Mouse (Mus musculus): ENCODE data around the gene Nop2. TPM values are rescaled to one million over a fixed set of nuclear protein-coding genes. Genes with fewer than 3 reads are reported as not detected.

Gene Nop2
- polyA plus RNA-seq, 1 experiment from 2014 or later: 54.4 TPM

GRCm38 (mm10) chr6:125137002-125137671, 5.4 kb downstream of the Nop2 start:
- no peak overlapping the region for H3K4me2 ChIP-seq (ENCODE audit: low read length)
- no peak overlapping the region for H3K4me3 ChIP-seq (replicated peaks; ENCODE audit: low read length)
- H3K27ac ChIP-seq (ENCODE audit: low read length): no peak overlapping the region
- ATAC-seq: no peak
- WGBS: 86% methylated on average over 19 of the region's 19 CpGs
- H3K36me3 ChIP-seq (ENCODE audit: control insufficient read depth, insufficient read depth): peaks cover 35% of the 10 kb centered on the region
- H3K27me3 ChIP-seq (replicated peaks; ENCODE audit: control insufficient read depth, insufficient read depth, low read length): no peaks in the 10 kb centered on the region
- H3K4me1 ChIP-seq (replicated peaks; ENCODE audit: control insufficient read depth, insufficient read depth, low read length): peaks cover 5% of the 10 kb centered on the region
- H3K9me3 ChIP-seq (ENCODE audit: control insufficient read depth, low read length): no peaks in the 10 kb centered on the region
- H3K9ac ChIP-seq (replicated peaks; ENCODE audit: low read depth, low read length): no peak overlapping the region

- H3K36me3 ChIP-seq (ENCODE audit: control insufficient read depth, insufficient read depth): peaks cover 35% of the 10 kb centered on the region
- H3K4me1 ChIP-seq (replicated peaks; ENCODE audit: control insufficient read depth, insufficient read depth, low read length): 0 out of 2 replicates have a peak, but pooled peaks cover 5% of the 10 kb centered on the region
These were observed 8.0 kb downstream of the Nop2 start for GRCm38 (mm10) chr6:125139747-125140146.

DNA sequence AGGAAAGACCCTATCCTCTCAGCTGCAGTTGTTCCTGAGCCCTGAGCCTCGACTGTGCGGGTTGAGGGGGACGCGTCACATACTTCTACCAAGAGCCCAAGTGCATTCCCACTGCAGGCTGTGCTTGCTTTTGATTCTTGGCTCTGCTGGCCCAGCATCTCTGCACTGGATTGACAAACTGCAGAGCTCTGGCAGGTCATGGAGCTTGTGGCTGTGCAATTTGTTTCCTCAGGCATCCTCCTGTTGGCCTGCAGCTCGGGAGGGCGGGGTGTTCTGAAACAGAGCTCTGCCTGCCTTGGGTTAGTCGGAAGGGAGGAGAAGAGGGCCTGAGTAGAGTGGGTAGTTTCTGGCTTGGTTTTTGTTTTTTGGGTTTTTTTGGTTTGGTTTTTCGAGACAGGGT, 10.7 kb downstream of the Nop2 start:
- no peak overlapping the region for H3K4me3 ChIP-seq (replicated peaks; ENCODE audit: low read length)
- H3K27ac ChIP-seq (ENCODE audit: low read length): no peak overlapping the region
- H3K4me1 ChIP-seq (replicated peaks; ENCODE audit: control insufficient read depth, insufficient read depth, low read length): peaks cover 25% of the 10 kb centered on the region
- H3K9ac ChIP-seq (replicated peaks; ENCODE audit: low read depth, low read length): no peak overlapping the region
- H3K36me3 ChIP-seq (ENCODE audit: control insufficient read depth, insufficient read depth): peaks cover 28% of the 10 kb centered on the region
- no peaks in the 10 kb centered on the region for H3K27me3 ChIP-seq (replicated peaks; ENCODE audit: control insufficient read depth, insufficient read depth, low read length)
- 92% methylated on average over 8 of the region's 8 CpGs for WGBS
- ATAC-seq: no peak
- no peak overlapping the region for H3K4me2 ChIP-seq (ENCODE audit: low read length)
- H3K9me3 ChIP-seq (ENCODE audit: control insufficient read depth, low read length): no peaks in the 10 kb centered on the region

More at GRCm38 (mm10) chr6:125139747-125140146, 8.0 kb downstream of the Nop2 start:
- Histone ChIP-seq H3K9ac (replicated peaks; ENCODE audit: low read depth, low read length) (no peak overlapping the region), H3K27ac (ENCODE audit: low read length) (no peak overlapping the region), H3K4me3 (replicated peaks; ENCODE audit: low read length) (no peak overlapping the region), H3K9me3 (ENCODE audit: control insufficient read depth, low read length) (no peaks in the 10 kb centered on the region), H3K4me2 (ENCODE audit: low read length) (no peak overlapping the region), H3K27me3 (replicated peaks; ENCODE audit: control insufficient read depth, insufficient read depth, low read length) (no peaks in the 10 kb centered on the region)
- WGBS: 92% methylated on average over 7 of the region's 7 CpGs
- no peak for ATAC-seq

- H3K27ac ChIP-seq (ENCODE audit: low read length): no peak overlapping the region
- WGBS: 80% methylated on average over 3 of the region's 3 CpGs
- H3K4me3 ChIP-seq (replicated peaks; ENCODE audit: low read length): no peak overlapping the region
- ATAC-seq: no peak
- no peaks in the 10 kb centered on the region for H3K27me3 ChIP-seq (replicated peaks; ENCODE audit: control insufficient read depth, insufficient read depth, low read length)
- peaks cover 30% of the 10 kb centered on the region for H3K4me1 ChIP-seq (replicated peaks; ENCODE audit: control insufficient read depth, insufficient read depth, low read length)
- no peak overlapping the region for H3K4me2 ChIP-seq (ENCODE audit: low read length)
- peaks cover 24% of the 10 kb centered on the region for H3K36me3 ChIP-seq (ENCODE audit: control insufficient read depth, insufficient read depth)
- no peak overlapping the region for H3K9ac ChIP-seq (replicated peaks; ENCODE audit: low read depth, low read length)
- no peaks in the 10 kb centered on the region for H3K9me3 ChIP-seq (ENCODE audit: control insufficient read depth, low read length)
These were observed 11.4 kb downstream of the Nop2 start for GRCm38 (mm10) chr6:125143128-125143527.

GRCm38 (mm10) chr6:125143904-125144303, 12.2 kb downstream of the Nop2 start:
- Histone ChIP-seq H3K9ac (replicated peaks; ENCODE audit: low read depth, low read length) (no peak overlapping the region), H3K4me3 (replicated peaks; ENCODE audit: low read length) (no peak overlapping the region), H3K4me1 (replicated peaks; ENCODE audit: control insufficient read depth, insufficient read depth, low read length) (peaks cover 37% of the 10 kb centered on the region), H3K9me3 (ENCODE audit: control insufficient read depth, low read length) (no peaks in the 10 kb centered on the region), H3K27me3 (replicated peaks; ENCODE audit: control insufficient read depth, insufficient read depth, low read length) (no peaks in the 10 kb centered on the region), H3K27ac (ENCODE audit: low read length) (no peak overlapping the region), H3K4me2 (ENCODE audit: low read length) (no peak overlapping the region), H3K36me3 (ENCODE audit: control insufficient read depth, insufficient read depth) (peaks cover 21% of the 10 kb centered on the region)
- no peak for ATAC-seq
- 80% methylated on average over 9 of the region's 9 CpGs for WGBS

DNA sequence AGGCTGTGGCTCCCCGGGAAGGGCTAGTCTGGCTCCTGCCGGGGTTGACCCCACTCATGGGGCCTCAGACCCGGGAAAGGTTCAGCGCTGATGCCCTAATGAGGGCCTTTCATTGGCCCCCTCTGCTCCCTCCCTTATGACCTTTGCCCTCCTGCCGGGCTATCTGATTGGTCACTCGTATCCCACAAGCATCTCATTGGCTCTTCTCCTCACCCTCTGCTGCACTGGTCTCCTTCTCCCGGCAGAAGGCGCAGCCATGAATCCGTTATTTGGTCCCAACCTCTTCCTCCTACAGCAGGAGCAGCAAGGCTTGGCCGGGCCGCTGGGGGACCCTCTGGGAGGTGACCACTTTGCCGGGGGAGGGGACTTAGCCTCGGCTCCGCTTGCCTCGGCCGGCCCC, 13.3 kb downstream of the Nop2 start, which contains the start of gene Iffo1:
TSS of gene Iffo1 (plus strand) at position 241 of the 400 bp plus-strand sequence.
- Histone ChIP-seq H3K27me3 (replicated peaks; ENCODE audit: control insufficient read depth, insufficient read depth, low read length) (no peaks in the 10 kb centered on the region), H3K4me3 (replicated peaks; ENCODE audit: low read length) (peak within 1 kb of the TSS; percentile 85), H3K4me1 (replicated peaks; ENCODE audit: control insufficient read depth, insufficient read depth, low read length) (peaks cover 37% of the 10 kb centered on the region), H3K27ac (ENCODE audit: low read length) (peak within 1 kb of the TSS; percentile 89), H3K36me3 (ENCODE audit: control insufficient read depth, insufficient read depth) (peaks cover 15% of the 10 kb centered on the region), H3K9me3 (ENCODE audit: control insufficient read depth, low read length) (no peaks in the 10 kb centered on the region), H3K9ac (replicated peaks; ENCODE audit: low read depth, low read length) (peak within 1 kb of the TSS; percentile 93), H3K4me2 (ENCODE audit: low read length) (peak within 1 kb of the TSS; percentile 95)
- 0% methylated on average over 16 of the region's 16 CpGs for WGBS
- ATAC-seq: peak; percentile 96

DNA sequence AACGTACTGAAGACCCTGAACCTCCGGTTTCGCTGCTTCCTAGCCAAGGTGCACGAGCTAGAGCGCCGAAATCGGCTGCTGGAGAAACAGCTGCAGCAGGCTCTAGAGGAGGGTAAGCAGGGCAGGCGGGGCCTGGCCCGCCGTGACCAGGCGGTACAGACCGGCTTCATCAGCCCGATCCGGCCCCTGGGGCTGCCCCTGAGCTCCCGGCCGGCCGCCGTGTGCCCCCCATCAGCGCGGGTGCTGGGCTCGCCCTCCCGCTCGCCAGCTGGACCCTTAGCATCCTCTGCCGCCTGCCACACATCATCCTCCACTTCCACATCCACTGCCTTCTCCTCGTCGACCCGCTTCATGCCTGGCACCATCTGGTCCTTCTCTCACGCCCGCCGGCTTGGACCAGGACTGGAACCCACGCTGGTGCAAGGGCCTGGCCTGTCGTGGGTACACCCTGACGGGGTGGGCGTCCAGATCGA, 13.8 kb downstream of the Nop2 start:
- no peaks in the 10 kb centered on the region for H3K27me3 ChIP-seq (replicated peaks; ENCODE audit: control insufficient read depth, insufficient read depth, low read length)
- no peaks in the 10 kb centered on the region for H3K9me3 ChIP-seq (ENCODE audit: control insufficient read depth, low read length)
- WGBS: under 1% methylated on average over 33 of the region's 35 CpGs
- peak; percentile 59 for ATAC-seq
- H3K4me3 ChIP-seq (replicated peaks; ENCODE audit: low read length): peak overlapping the region; percentile 85
- peak overlapping the region; percentile 89 for H3K27ac ChIP-seq (ENCODE audit: low read length)
- peak overlapping the region; percentile 95 for H3K4me2 ChIP-seq (ENCODE audit: low read length)
- peak overlapping the region; percentile 93 for H3K9ac ChIP-seq (replicated peaks; ENCODE audit: low read depth, low read length)
- peaks cover 37% of the 10 kb centered on the region for H3K4me1 ChIP-seq (replicated peaks; ENCODE audit: control insufficient read depth, insufficient read depth, low read length)
- H3K36me3 ChIP-seq (ENCODE audit: control insufficient read depth, insufficient read depth): peaks cover 12% of the 10 kb centered on the region

- H3K9me3 ChIP-seq (ENCODE audit: control insufficient read depth, low read length): no peaks in the 10 kb centered on the region
- no peak overlapping the region for H3K27ac ChIP-seq (ENCODE audit: low read length)
- H3K4me1 ChIP-seq (replicated peaks; ENCODE audit: control insufficient read depth, insufficient read depth, low read length): peaks cover 37% of the 10 kb centered on the region
- H3K36me3 ChIP-seq (ENCODE audit: control insufficient read depth, insufficient read depth): peaks cover 9% of the 10 kb centered on the region
- peak overlapping the region; percentile 85 for H3K4me3 ChIP-seq (replicated peaks; ENCODE audit: low read length)
- no peaks in the 10 kb centered on the region for H3K27me3 ChIP-seq (replicated peaks; ENCODE audit: control insufficient read depth, insufficient read depth, low read length)
- peak overlapping the region; percentile 93 for H3K9ac ChIP-seq (replicated peaks; ENCODE audit: low read depth, low read length)
- no peak for ATAC-seq
- WGBS: 40% methylated on average over 7 of the region's 7 CpGs
- H3K4me2 ChIP-seq (ENCODE audit: low read length): peak overlapping the region; percentile 95
These were observed 14.4 kb downstream of the Nop2 start for GRCm38 (mm10) chr6:125146148-125146547.

DNA sequence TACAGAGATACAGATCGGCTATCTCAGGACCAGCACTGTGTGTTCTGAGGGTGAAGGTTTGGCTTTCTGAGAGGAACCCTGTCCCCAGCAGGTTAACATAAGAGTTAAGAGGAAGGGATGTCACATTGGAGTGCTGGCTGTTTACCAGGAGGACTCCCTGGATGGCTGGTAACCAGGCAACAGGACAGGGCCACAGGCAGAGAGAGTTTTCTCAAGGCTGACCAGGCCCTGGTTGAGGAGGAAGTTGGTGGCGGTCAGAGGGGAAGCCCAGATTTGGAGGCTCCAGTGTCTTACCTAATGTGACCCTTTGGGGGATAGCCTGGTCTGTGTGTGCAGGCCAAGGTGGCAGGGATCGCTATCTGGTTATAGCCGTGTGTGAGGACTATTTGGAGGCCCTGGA, 15.1 kb downstream of the Nop2 start:
- 85% methylated on average over 4 of the region's 4 CpGs for WGBS
- no peak overlapping the region for H3K9ac ChIP-seq (replicated peaks; ENCODE audit: low read depth, low read length)
- peak overlapping the region; percentile 95 for H3K4me2 ChIP-seq (ENCODE audit: low read length)
- no peak for ATAC-seq
- H3K36me3 ChIP-seq (ENCODE audit: control insufficient read depth, insufficient read depth): peaks cover 4% of the 10 kb centered on the region
- no peaks in the 10 kb centered on the region for H3K9me3 ChIP-seq (ENCODE audit: control insufficient read depth, low read length)
- H3K4me3 ChIP-seq (replicated peaks; ENCODE audit: low read length): no peak overlapping the region
- peaks cover 37% of the 10 kb centered on the region for H3K4me1 ChIP-seq (replicated peaks; ENCODE audit: control insufficient read depth, insufficient read depth, low read length)
- H3K27me3 ChIP-seq (replicated peaks; ENCODE audit: control insufficient read depth, insufficient read depth, low read length): no peaks in the 10 kb centered on the region
- H3K27ac ChIP-seq (ENCODE audit: low read length): no peak overlapping the region
